Mouse (Mus musculus) gastrocnemius, postnatal 36 days (tissue): ENCODE results near the gene Cd24a. TPM values are rescaled to one million over a fixed set of nuclear protein-coding genes. Genes with fewer than 3 reads are reported as not detected.

Experiments used
- DNase-seq, 2 experiments: peaks; one replicate each; pipeline ENCODE4 v3.0.0; 2022
- intact Hi-C: fragments of 180-260 bp; cut with DNase I; formaldehyde crosslinking; loops from one replicate; pipeline ENCODE4 v1.15.1; 2025
- total RNA-seq, 2 experiments: library from RNA; stranded (reverse); gene quantifications; 2 replicates each; pipeline ENCODE4 v1.2.3; 2021

Gene Cd24a
- total RNA-seq, 2 experiments from 2014 or later: 54.5 to 100 TPM

- intact Hi-C loops: loop anchor here (5.0 to 10.0 kb wide), 3 partner anchors 168 to 495 kb away; partner anchors contain the start of genes Qrsl1 and Rtn4ip1
- DNase-seq: peak; percentile 27 to 33
Measured at GRCm38 (mm10) chr10:43579381-43580261, 1.5 kb downstream of the Cd24a start.

GRCm38 (mm10) chr10:43580649-43581078 is 2.6 kb downstream of the Cd24a start:
- intact Hi-C loops: no loop called here
- no peak for DNase-seq

- intact Hi-C loops: no loop called here
- DNase-seq: no peak
Measured at GRCm38 (mm10) chr10:43581260-43581659, 3.2 kb downstream of the Cd24a start.

- DNase-seq: no peak
- intact Hi-C loops: no loop called here
Measured at GRCm38 (mm10) chr10:43584538-43584937, 6.5 kb downstream of the Cd24a start.

DNA sequence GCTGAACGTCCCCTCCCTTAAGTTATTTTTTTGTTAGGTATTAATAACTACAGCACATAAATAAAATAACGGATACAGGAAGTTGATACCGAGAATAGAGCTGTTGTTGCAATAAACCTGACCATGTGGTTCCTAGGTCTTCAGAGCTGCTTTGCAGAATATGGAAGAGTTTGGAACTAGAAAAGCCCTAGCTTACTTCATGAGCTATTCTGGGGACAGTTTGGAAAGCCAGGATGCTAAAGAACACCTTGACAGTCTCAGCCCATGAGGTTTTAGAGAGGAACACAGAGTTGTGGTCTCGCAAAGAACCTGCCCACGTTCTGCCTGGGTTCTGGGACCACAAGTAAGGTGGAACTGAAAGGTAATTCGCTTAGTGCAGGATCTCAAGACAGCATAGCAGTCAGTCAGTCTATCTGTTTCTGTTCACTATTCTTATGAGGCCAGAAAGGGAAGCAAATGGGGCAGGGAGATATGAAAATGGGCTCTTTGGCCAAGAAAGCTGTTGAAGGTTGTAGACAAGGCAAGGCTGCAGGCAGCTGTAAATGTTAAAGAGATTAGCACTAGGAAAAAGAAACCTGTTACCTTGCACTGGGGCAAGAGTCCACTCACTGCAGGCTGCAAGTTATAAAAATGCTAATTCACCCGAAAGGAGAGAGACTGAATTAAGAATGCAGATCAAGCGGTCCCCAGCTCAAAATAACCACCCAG is 10.5 kb downstream of the Cd24a start:
- no peak for DNase-seq
- intact Hi-C loops: no loop called here

GRCm38 (mm10) chr10:43591477-43591876 is 13.4 kb downstream of the Cd24a start:
- no peak for DNase-seq
- intact Hi-C loops: no loop called here

DNA sequence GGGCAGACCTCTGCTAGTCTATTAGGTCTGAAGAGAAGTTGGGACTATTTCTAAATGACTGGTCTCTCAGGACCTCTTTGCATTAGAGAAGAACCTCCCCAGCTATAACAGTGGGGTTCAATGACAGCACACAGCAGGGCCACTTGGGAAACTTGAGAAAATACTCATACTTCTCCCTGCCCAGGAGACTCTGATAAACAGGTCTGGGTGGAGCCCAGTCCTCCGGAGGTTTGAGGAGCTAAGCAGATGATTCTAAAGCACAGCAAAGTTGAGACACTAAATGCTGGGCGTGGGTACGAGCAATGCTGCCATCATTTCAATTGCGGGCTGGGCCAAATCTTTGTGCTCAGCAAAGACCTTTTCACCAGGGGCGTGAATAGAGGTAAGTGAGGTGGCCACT is 15.1 kb downstream of the Cd24a start:
- no peak for DNase-seq
- intact Hi-C loops: no loop called here

GRCm38 (mm10) chr10:43594187-43594586 is 16.1 kb downstream of the Cd24a start:
- intact Hi-C loops: no loop called here
- DNase-seq: no peak

DNA sequence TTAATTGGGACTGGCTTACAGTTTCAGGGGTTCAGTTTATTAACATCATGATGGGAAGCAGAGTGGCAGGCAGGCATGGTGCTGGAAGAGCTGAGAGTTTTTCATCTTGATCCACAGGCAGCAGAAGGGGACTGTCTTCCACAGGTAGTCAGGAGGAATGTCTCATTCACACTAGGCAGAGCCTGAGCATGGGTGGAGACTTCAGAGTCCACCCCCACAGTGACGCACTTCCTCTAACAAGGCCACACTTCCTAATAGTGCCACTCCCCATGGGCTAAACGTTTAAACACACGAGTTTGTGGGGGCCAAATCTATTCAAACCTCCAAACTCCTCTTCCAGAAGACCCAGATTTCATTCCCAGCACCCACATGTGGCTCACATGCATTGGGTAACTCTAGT is 16.8 kb downstream of the Cd24a start:
- intact Hi-C loops: no loop called here
- no peak for DNase-seq

- DNase-seq: no peak
- intact Hi-C loops: no loop called here
Measured at GRCm38 (mm10) chr10:43598067-43598726, 20.1 kb downstream of the Cd24a start.

GRCm38 (mm10) chr10:43601039-43601438 is 23.0 kb downstream of the Cd24a start:
- intact Hi-C loops: no loop called here
- DNase-seq: no peak

DNA sequence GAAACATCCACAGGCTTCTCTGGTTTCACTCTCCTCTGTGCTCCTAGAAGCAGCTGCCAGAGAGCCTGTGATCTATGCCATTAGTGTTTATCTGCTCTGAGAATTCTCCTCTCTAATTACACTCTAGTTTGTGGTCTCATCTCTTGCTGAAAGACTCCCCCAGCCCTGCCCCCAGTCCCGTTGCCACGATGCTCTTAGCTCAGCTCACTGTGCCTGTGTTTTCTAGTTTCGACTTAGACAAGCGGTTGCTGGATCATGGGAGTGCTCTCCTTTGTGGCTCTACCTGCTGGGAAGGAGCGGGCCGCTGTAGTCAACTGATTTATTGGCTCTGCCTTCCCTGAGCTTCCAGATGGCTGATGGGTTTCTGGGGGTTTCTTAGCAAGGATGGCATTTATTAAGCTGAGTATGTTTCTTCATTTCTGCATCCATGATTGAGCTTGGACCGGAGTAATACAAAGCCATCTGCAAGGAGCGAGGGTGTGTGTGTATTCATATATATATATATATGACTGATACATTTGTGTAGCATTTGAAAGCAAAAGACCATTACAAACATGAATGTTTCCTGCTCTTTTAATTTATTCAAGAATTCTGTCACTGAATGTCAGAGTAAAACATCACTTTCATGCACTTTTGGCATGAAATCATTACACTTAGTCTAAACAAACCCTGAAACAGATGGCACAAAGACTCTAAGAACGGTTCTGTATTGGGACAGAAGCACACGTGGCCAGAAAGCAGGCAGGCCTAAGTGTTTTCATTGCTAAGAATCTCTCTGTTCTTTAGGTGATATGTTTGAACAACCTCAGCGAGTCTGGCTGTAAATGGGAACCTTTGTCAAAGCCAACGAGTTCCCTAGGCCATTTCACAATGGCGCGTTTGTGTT is 23.7 kb downstream of the Cd24a start:
- no peak for DNase-seq
- intact Hi-C loops: no loop called here

GRCm38 (mm10) chr10:43603975-43604686 is 26.0 kb downstream of the Cd24a start:
- intact Hi-C loops: no loop called here
- DNase-seq: no peak

DNA sequence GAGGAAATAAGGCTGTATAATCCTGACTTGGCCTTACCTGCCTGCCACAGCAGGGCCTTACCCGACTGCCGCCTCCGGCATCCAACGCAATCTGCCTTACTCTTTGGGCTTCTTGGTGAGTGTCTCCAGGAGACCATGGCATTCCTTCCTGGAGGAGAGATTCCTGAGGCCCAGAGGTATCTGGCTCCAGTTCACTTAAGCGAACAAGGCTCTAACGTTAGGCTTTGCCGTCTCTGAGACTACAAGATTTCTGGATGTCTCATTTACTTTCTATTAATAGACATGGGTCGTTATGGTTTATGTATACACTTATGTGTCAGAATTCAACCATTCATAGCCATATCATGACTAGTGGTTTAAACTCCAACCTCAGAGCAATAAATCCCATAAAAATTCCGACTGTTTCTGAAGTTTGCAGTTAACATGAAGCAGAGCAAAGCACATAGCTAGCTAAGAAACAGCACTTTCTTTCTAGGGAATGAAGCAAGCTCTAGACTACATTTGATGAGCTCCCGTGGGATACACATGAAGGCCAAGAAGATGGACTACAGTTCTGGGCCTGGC is 26.7 kb downstream of the Cd24a start:
- intact Hi-C loops: no loop called here
- DNase-seq: no peak

DNA sequence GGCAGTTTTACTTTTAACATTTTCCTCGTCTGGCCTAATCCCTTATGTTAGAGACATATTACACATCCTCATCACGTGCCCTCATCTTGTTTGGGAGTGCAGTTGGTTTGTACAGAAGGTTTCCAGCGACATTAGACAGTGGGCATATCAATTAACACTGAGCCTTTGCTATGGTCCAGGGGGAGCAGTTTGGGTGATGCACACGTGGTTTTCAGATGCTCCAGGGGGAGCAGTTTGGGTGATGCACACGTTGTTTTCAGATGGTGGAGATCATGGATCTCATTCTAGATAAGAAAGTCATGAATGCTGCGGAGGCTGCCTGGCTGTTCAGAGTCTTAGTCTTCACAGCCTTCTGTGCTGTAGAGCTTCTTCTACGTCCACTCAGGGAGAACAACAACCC is 27.8 kb downstream of the Cd24a start:
- intact Hi-C loops: no loop called here
- no peak for DNase-seq

DNA sequence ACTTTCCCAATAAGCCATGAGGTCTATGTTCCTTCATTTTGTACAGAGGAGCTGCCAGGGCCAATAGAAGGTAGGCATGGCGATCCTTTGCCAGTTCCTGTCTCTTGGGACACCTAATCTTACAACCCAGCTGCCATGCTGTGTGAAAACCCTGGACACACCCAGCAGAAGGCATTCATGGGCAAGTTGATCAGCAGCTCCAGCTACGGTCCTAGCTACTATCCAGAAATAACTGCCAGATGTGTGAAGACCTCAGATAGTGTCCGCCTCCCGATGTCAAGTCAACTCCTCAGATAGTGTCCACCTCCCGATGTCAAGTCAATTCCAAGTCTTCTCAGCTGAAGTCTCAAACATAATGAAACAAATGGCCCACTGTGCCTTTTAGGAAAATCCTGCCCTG is 31.4 kb downstream of the Cd24a start:
- no peak for DNase-seq
- intact Hi-C loops: no loop called here

- intact Hi-C loops: no loop called here
- DNase-seq: no peak
Measured at GRCm38 (mm10) chr10:43609958-43610357, 31.9 kb downstream of the Cd24a start.

GRCm38 (mm10) chr10:43611081-43611480 is 33.0 kb downstream of the Cd24a start:
- DNase-seq: no peak
- intact Hi-C loops: no loop called here

DNA sequence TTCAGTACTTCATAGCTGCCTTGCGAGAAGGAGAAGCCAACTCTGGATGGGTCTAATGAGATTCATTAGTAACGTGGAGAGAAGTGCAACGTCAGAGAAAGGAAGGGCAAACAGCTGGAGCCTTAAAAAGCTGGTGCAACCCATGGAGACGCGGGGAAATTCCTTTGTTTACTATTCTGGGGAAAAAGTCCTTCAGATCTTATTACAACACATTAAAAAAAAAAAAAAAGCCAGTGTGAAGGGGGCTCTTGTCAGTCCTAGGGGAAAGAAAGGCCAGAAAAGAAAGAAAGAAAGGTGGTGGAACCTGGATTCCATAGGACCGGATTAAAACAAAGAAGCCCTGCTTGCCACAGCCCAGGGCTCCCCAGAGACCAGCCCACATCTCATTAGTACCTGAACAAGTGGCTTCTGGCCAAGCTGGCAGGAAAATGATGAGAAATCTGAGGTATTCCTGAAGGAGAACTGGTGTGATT is 41.0 kb downstream of the Cd24a start:
- DNase-seq: no peak

More for the DNA sequence above, 41.0 kb downstream of the Cd24a start:
- intact Hi-C loops: no loop called here
